Mouse (Mus musculus): ENCODE measurements around the gene Lgr6.

DNA sequence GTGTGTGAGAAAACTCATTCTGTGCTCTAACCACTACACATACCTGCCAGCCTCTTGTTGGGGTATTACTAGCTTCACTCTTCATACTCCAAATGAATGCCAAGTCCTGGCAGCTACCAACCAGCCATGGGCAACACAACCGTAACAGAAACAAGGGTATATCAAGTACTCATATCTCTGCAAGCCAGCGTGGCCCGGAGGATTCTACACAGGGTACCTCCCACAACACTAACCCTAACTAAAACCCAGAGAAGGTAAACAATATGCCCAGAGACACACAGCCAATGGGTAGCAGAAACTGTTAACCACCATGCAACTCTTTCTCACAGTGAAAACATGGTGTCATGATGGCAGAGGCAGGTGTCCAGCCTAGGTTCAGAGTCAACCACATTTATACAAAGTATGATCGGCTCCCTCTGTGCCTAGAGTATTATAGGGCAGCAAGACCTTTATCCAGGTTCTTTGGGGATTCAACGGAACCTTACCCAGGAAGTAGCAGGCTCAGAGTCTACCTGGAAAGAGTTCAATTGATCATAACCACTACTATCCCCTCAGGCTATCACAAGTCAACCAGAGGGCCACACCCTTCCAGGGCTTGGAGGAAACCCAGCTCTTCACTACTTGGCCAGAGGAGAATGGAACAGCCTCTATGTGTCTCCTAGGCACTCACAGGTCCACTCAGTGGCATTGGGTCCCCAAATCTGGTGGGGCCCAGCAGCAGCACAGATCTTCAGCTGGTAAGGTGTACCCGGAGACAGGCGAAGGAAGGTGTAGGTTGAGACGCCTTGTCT lies 19.7 kb upstream of the Lgr6 start:
- TF ChIP-seq CTCF (IDR thresholded peaks at IDR 0.05; ENCODE audit: low read depth) (no peak), EP300 (optimal IDR thresholded peaks at IDR 0.05) (no peak)
